Mouse (Mus musculus) heart, embryonic 11.5 days (tissue): Measurements from ENCODE around the gene Il21r. TPM values are rescaled to one million over a fixed set of nuclear protein-coding genes. Genes with fewer than 3 reads are reported as not detected.
A peak's percentile ranks its signal among the peaks of the same experiment; 100 is the strongest.

Experiments used
- ATAC-seq: fragments of 200-750 bp; cut with Nextera tagmentation; replicated peaks from 2 replicates; pipeline ENCODE4 v1.8.0; 2017; ENCODE audit warnings: moderate library complexity; ENCODE audit not compliant: insufficient number of reproducible peaks, low FRiP score, low TSS enrichment
- H3K27ac ChIP-seq: fragments of 300-500 bp; sonication (generic); 2 replicates; pipeline ENCODE4 v1.5.1; 2014; ENCODE audit warnings: mild to moderate bottlenecking, low read depth, low read length
- H3K27me3 ChIP-seq: fragments of 300-500 bp; sonication (generic); 2 replicates; pipeline ENCODE4 v1.6.1; 2014; ENCODE audit warnings: mild to moderate bottlenecking, low read length, mixed read lengths; ENCODE audit not compliant: control insufficient read depth, insufficient read depth
- H3K36me3 ChIP-seq: fragments of 300-500 bp; sonication (generic); 2 replicates; pipeline ENCODE4 v1.6.1; 2014; ENCODE audit warnings: mild to moderate bottlenecking, low read length, moderate library complexity, mixed read lengths; ENCODE audit not compliant: control insufficient read depth, insufficient read depth
- H3K4me1 ChIP-seq: fragments of 300-500 bp; sonication (generic); 2 replicates; pipeline ENCODE4 v1.6.1; 2014; ENCODE audit warnings: low read length; ENCODE audit not compliant: control insufficient read depth, insufficient read depth
- H3K4me2 ChIP-seq: fragments of 300-500 bp; sonication (generic); 2 replicates; pipeline ENCODE4 v1.6.1; 2014; ENCODE audit warnings: mild to moderate bottlenecking, moderate library complexity
- H3K4me3 ChIP-seq: fragments of 300-500 bp; sonication (generic); 2 replicates; pipeline ENCODE4 v1.5.1; 2014; ENCODE audit warnings: low read depth, low read length
- H3K9ac ChIP-seq: fragments of 300-500 bp; sonication (generic); 2 replicates; pipeline ENCODE4 v1.6.1; 2014; ENCODE audit warnings: mild to moderate bottlenecking, low read depth, low read length, moderate library complexity
- H3K9me3 ChIP-seq: fragments of 300-500 bp; sonication (generic); replicated peaks from 2 replicates; pipeline ENCODE4 v1.6.1; 2016; ENCODE audit warnings: low read length; ENCODE audit not compliant: control insufficient read depth
- WGBS: fragments of 180-500 bp; shearing (Covaris S2); extraction: QIAGEN DNeasy Blood & Tissue Kit; methylation state at CpG from one replicate; pipeline ENCODE4 v1.1.7; 2014; ENCODE audit not compliant: insufficient replicate concordance; 5-methylcytosine and 5-hydroxymethylcytosine counted together
- polyA plus RNA-seq: library from polyadenylated mRNA; unstranded; fragments of >200 nt; fragmentation: Nextera tagmentation; extraction: Ambion mirVana; gene quantifications from 2 replicates; pipeline ENCODE4 v1.2.1, GENCODE M21; 2014

Gene Il21r
- polyA plus RNA-seq, 1 experiment from 2014 or later: 0.10 TPM

DNA sequence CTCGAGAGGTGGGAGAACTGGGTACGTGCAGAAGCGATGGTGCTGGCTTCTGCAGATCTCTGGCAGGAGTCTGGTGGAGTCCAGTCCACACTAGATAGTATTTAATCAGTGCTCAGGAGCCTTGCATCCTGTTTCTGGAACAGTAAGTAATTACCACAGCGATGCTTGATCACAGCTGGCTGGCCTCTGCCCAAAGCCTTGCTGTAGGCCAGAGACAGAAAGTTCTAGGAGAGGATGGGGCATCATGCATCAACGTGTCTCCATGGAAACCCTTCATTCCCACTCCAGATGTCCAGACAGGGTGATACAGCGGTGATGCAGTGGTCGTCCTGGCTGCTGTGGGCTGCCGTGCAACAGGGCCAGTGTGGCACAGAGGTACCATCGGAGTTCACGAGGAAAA lies 43.7 kb upstream of the Il21r start:
- Histone ChIP-seq H3K27me3 (peaks cover 2% of the 10 kb centered on the region; the same call in 1 of the 2 replicates), H3K4me2 (no peak overlapping the region), H3K9ac (no peak overlapping the region), H3K27ac (no peak overlapping the region), H3K36me3 (no peaks in the 10 kb centered on the region), H3K9me3 (no peaks in the 10 kb centered on the region), H3K4me1 (peaks cover 6% of the 10 kb centered on the region), H3K4me3 (no peak overlapping the region)
- WGBS: 79% methylated on average over 10 of the region's 10 CpGs
- no peak for ATAC-seq

- H3K27me3 ChIP-seq: peaks cover 2% of the 10 kb centered on the region; the same call in 1 of the 2 replicates
- ATAC-seq: no peak
- no peak overlapping the region for H3K4me2 ChIP-seq
- H3K27ac ChIP-seq: no peak overlapping the region
- no peak overlapping the region for H3K4me3 ChIP-seq
- H3K4me1 ChIP-seq: peaks cover 6% of the 10 kb centered on the region
- no peaks in the 10 kb centered on the region for H3K9me3 ChIP-seq
- no peaks in the 10 kb centered on the region for H3K36me3 ChIP-seq
- H3K9ac ChIP-seq: peak overlapping the region; percentile 23; the same call in 1 of the 2 replicates
- 84% methylated on average over 7 of the region's 7 CpGs for whole genome bisulfite sequencing
These were observed 43.0 kb upstream of the Il21r start for GRCm38 (mm10) chr7:125560146-125560785.

DNA sequence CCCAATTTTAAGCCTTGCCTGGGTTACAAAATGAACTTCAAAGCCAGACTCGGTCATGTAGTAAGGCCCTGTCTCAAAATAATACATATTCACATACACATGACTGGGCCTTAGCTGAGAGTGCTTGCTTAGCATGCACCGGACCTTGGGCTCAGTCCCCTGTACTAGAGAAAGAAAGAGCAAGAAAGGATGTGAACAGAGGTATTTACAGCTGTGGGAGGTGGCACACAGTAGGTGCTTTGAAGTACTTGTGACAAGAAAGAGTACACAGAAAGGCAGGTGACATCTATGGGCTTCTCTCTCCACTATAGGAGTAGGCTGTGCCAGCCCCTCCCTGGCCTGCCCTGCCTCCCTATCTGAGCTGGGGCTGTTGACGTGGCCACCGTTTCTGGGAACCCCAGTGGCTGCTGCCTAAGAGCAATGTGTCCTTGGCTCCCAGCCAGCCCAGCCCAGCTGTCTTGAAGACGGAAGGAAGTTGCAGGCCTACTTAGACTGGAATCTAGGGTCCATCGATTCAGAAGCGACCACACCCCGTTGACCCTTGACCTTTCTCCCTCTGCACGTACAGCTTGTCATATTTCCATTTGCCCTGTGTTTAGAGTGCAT lies 42.0 kb upstream of the Il21r start:
- no peak for ATAC-seq
- Histone ChIP-seq H3K27ac (no peak overlapping the region), H3K36me3 (no peaks in the 10 kb centered on the region), H3K9me3 (no peaks in the 10 kb centered on the region), H3K4me2 (no peak overlapping the region), H3K9ac (no peak overlapping the region), H3K27me3 (peaks cover 2% of the 10 kb centered on the region; the same call in 1 of the 2 replicates), H3K4me1 (peaks cover 6% of the 10 kb centered on the region), H3K4me3 (no peak overlapping the region)
- WGBS: 52% methylated on average over 9 of the region's 9 CpGs

- ATAC-seq: no peak
These were observed 40.8 kb upstream of the Il21r start for GRCm38 (mm10) chr7:125562413-125562812.

GRCm38 (mm10) chr7:125563093-125563492 lies 40.1 kb upstream of the Il21r start:
- H3K9ac ChIP-seq: no peak overlapping the region
- H3K4me2 ChIP-seq: no peak overlapping the region
- H3K27me3 ChIP-seq: no peaks in the 10 kb centered on the region
- WGBS: 85% methylated on average over 3 of the region's 3 CpGs
- peaks cover 6% of the 10 kb centered on the region for H3K4me1 ChIP-seq
- no peak for ATAC-seq
- no peaks in the 10 kb centered on the region for H3K36me3 ChIP-seq
- H3K4me3 ChIP-seq: no peak overlapping the region
- H3K27ac ChIP-seq: no peak overlapping the region
- H3K9me3 ChIP-seq: no peaks in the 10 kb centered on the region

More at GRCm38 (mm10) chr7:125562413-125562812, 40.8 kb upstream of the Il21r start:
- Histone ChIP-seq H3K4me1 (peaks cover 6% of the 10 kb centered on the region), H3K27me3 (no peaks in the 10 kb centered on the region), H3K4me3 (no peak overlapping the region), H3K9me3 (no peaks in the 10 kb centered on the region), H3K4me2 (no peak overlapping the region), H3K36me3 (no peaks in the 10 kb centered on the region), H3K9ac (no peak overlapping the region), H3K27ac (no peak overlapping the region)
- WGBS: 68% methylated on average over 4 of the region's 4 CpGs

DNA sequence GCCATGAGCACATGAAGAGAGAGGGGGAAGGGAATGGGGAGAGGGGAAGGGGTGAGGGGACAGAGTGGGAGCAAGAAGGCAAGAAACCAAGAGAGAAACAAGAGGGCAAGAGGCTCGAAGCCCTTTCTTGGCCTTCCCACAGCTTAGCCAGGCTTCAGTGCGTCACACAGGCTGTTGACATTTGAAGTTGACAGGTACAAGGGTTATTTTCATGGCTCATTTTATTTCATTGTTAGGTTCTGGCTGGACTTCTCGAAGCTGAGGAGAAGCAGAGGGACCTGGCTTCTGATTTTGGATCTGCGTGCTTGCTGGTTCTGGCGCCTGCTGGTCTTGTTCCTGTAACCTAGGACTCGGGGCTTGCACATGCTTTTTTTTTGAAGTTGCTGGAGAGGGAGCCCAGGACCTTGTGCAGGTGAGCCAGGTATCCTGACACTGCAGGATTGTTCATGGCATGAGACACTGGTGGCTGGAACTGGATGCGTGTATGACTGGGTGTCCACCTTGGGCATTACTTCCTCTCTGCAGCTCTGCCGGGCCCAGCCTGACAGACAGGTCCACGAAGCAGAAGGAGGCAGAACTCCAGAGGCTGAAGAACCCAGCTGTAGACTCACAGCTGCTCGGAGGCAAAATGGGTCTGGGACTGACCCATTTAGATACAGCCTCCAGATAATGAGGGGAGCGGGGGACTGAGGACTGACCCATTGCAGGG lies 38.8 kb upstream of the Il21r start:
- no peak overlapping the region for H3K9ac ChIP-seq
- ATAC-seq: no peak
- no peaks in the 10 kb centered on the region for H3K9me3 ChIP-seq
- H3K4me3 ChIP-seq: no peak overlapping the region
- H3K4me2 ChIP-seq: no peak overlapping the region
- H3K4me1 ChIP-seq: peaks cover 5% of the 10 kb centered on the region
- no peak overlapping the region for H3K27ac ChIP-seq
- H3K36me3 ChIP-seq: no peaks in the 10 kb centered on the region
- WGBS: 65% methylated on average over 11 of the region's 11 CpGs
- H3K27me3 ChIP-seq: no peaks in the 10 kb centered on the region

DNA sequence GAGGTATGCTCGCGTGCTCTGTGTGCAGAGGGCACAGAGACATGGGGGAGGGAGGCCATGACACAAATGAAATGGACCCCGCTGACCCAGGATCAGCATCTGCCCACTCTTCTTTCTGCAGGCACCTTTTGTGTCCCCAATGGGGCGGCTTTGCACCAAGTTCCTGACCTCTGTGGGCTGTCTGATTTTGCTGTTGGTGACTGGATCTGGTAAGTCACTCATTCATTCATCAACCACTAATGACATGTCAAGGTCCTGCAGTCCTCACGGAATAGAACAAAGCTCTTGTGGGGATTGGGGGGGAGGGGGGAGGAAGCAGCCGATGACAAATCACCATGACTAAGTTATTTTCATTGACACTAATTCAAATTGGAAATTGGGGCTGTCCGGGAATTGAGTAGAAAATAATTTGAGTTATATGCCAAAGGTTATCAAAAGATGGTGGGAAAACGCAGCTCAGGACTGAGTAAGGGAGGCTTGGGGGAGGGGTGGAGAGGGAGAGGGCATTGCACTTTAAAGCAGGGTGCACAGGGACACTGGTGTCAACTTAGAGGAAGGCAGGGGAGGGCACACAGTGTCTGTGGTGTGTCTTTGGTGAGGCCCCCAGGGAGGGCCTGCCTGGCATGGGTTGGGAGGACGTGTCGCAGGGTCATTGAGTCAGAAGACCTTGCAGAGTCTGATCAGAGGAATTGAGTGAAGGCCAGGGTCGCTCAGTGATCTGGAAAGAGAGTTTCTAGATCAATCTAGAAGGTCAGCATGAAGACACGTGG lies 37.5 kb upstream of the Il21r start:
- WGBS: 77% methylated on average over 12 of the region's 12 CpGs
- no peaks in the 10 kb centered on the region for H3K36me3 ChIP-seq
- no peaks in the 10 kb centered on the region for H3K27me3 ChIP-seq
- no peak overlapping the region for H3K4me3 ChIP-seq
- H3K27ac ChIP-seq: no peak overlapping the region
- H3K4me1 ChIP-seq: peaks cover 4% of the 10 kb centered on the region
- no peak overlapping the region for H3K9ac ChIP-seq
- ATAC-seq: no peak
- no peaks in the 10 kb centered on the region for H3K9me3 ChIP-seq
- H3K4me2 ChIP-seq: no peak overlapping the region

- Histone ChIP-seq H3K27ac (no peak overlapping the region), H3K4me3 (no peak overlapping the region), H3K9ac (no peak overlapping the region), H3K9me3 (no peaks in the 10 kb centered on the region), H3K4me2 (no peak overlapping the region), H3K4me1 (no peaks in the 10 kb centered on the region), H3K27me3 (no peaks in the 10 kb centered on the region), H3K36me3 (no peaks in the 10 kb centered on the region)
- no peak for ATAC-seq
- 86% methylated on average over 2 of the region's 2 CpGs for WGBS
These were observed 36.8 kb upstream of the Il21r start for GRCm38 (mm10) chr7:125566420-125566819.
